Mouse (Mus musculus): ENCODE measurements around the gene Kifc5b.
"Not testable (repeated sequence)": the region's sequence is repeated elsewhere in the genome, so short reads cannot be mapped to it uniquely, and the experiment has no call there.

Gene Kifc5b

DNA sequence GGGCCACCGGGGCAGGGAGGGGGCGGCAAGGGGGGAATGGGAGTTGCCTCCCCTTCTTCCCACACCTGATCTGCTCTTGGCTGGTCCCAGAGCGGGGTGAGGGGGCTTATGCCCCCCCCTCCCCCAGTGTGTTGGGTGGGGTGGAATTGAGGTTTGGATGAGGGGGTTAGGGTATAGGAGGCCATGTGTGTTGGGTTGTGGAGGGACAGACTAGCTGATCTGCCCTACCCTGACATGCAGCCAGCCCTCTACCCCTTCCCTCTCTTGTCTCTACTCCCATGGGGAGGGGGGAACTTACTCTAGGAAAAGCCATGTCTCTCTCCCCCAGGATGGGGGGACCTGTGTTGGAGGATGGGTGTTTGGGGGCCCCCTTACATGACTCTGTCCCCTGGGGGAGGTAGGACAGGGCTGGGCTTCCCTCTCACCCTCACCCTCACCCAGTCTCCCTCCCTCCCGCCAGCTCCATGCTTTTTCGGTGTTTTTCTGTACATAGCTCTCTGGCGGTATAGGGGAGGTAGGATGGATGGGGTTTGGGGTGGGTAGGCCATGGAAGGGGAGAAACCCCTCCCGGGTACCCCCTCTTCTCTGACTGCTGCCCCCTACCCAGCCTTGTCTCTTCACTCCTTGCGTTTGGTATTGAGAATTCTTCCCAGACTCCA is 54.5 kb downstream of the Kifc5b start:
- no peak for DNase-seq (ENCODE audit: low spot score)

DNA sequence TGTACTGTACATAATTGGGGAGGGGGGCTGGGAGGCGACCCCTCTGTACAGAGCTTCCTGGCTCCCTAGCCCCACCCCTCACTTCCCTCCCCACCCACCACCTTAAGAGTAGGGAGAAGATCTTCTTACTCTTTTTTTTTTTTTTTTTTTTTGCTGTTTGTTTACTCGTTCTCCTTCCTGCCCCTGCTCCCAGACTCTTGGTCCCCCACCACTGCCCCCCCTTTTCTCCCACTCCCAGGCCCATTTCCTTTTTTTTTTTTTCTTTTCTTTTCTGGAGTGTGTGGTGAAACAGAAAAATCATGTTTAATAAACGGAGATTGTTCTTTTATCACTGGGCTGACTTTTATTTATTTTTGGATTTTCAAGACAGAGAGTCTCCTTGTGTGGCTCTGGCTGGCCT is 55.2 kb downstream of the Kifc5b start:
- DNase-seq (ENCODE audit: low spot score), result no peak

DNA sequence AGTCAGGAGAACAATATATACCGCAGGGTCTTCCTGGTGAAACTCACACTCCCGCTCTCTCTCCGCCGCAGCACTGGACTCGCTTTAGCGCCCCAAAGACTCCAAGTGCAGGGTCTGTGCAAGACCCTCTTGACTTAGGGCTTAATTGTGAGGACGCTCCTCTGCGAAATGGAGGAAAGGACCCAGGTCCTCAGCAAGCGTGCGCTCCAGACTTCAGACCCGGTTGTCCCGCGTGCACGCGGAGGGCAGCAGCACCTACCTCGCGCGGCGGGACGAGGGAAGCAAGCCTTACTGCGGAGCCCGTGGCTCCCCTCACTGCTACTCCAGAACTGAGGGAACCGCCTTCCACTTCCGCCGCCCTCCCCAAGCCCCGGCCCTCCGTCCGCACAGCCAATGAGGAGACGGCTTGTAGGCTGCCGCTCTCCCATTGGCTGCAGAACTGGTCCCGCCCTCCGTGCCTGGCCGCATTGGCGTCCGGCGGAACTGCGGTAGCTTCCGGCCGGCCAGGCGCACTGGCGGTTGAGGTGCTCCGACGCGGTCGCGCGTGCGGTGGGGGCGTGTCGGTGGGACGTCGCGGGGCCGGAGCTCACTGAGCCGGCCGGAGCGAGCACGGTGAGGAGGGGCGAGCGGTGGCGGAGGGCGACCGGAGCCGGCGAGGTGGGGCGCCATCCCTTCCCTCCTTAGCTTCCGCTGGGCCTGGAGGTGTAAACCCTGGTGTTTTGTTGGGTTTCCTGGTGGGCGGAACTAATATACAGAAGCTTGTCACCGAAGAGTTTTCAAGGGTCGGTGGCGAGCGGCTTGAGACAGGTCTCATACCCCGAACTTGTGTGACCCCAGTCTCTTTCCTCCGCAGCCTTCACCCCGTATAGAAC is 56.0 kb downstream of the Kifc5b start, which contains the start of gene Zbtb9:
Gene Zbtb9 (plus strand): TSS at position 465 of the 872 bp plus-strand sequence.
- DNase-seq (ENCODE audit: low spot score), result peak; percentile 92

DNA sequence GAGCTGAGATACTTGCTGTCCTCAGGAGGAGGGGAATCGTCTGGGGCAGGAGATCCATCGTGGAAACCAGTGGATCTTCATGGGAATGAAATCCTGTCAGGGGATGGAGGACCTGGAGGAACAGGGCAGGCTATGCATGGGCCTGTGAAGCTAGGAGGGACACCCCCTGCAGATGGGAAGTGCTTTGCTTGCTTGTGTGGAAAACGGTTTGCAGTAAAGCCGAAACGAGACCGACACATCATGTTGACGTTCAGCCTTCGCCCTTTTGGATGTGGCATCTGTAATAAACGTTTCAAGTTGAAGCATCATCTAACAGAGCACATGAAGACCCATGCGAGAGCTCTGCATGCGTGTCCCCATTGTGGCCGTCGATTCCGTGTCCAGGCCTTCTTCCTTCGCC is 57.7 kb downstream of the Kifc5b start:
- no peak for DNase-seq (ENCODE audit: low spot score)

DNA sequence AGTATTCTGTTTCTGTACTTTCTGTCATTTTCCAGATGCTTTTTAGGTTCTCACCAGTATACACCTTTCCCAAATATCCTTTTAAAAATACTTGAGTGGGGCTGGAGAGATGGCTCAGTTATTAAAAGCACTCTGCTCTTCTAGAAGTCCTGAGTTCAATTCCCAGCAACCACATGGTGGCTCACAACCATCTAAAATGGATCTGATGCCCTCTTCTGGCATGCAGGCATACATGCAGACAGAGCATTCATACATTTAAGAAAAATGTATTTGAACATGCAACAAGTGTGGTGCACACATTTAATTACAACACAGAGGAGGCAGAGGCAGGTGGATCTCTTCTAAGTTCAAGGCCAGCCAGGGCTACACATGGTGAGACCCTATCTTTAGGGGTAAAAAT is 58.5 kb downstream of the Kifc5b start:
- no peak for DNase-seq (ENCODE audit: low spot score)

DNA sequence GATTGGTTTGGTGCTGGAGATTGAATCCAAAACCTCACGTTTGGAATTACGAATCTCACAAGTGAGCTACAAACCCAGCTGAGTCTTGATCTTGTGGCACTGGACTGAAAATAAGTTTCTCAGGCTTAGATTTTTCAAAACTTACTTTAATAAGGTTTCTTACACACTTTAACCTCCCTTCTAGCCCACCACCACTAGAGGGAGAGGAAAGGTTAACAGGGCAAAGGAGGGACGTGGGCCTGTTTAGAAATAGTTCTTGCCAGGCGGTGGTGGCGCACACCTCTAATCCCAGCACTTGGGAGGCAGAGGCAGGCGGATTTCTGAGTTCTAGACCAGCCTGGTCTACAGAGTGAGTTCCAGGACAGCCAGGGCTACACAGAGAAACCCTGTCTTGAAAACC is 60.5 kb downstream of the Kifc5b start:
- not testable (repeated sequence) for DNase-seq (ENCODE audit: low spot score)

DNA sequence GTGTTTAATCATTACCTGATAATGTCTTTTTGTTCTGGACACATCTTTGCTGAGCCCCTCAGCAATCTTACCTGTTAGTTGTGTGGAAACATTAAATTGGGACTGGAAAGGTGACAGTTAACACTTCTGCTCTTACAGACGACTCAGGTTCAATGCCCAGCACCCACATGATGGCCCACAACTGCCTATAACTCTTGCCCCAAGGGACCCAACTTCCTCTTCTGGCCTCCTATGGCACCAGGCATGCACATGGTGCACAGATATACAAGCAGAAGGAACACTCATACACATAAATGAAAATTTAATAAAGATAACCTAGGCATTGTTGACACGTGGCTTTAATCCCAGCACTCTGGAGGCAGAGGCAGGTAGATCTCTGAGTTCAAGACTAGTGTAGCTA is 62.5 kb downstream of the Kifc5b start:
- no peak for DNase-seq (ENCODE audit: low spot score)

DNA sequence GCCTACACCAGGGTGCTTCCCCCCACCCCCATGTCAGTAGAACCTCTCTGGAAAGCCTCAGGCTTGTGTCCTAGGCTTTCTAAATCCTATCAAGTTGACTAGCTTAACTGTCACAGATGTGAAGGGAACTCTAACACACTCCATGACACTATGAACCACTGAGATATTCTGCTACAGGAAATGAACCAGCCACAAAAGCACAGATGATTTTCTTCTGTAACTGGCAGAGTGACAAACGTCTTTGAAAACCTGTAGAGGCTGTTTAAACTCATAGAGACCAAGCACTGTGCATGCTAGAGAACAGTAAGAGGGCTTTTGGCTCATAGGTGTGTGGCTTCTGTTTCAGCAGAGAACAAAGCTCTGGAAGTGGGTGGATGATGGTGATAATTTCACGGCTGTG is 64.2 kb downstream of the Kifc5b start:
- no peak for DNase-seq (ENCODE audit: low spot score)
